Mouse (Mus musculus): ENCODE results near the gene Asb6.

Gene Asb6

GRCm38 (mm10) chr2:30833644-30834043 is 3.5 kb upstream of the Asb6 start:
- DNase-seq (ENCODE audit: low spot score) = no peak

- no peak for DNase-seq (ENCODE audit: low spot score)
Measured at GRCm38 (mm10) chr2:30829315-30829714, 818 bp downstream of the Asb6 start.

GRCm38 (mm10) chr2:30827749-30828475 is 2.2 kb downstream of the Asb6 start:
- peak; percentile 86 for DNase-seq (ENCODE audit: low spot score)

- DNase-seq (ENCODE audit: low spot score) = no peak
Measured at GRCm38 (mm10) chr2:30826825-30827748, 3.0 kb downstream of the Asb6 start.

- no peak for DNase-seq (ENCODE audit: low spot score)
Measured at GRCm38 (mm10) chr2:30823385-30824153, 6.6 kb downstream of the Asb6 start.

- no peak for DNase-seq (ENCODE audit: low spot score)
Measured at GRCm38 (mm10) chr2:30822460-30822859, 7.7 kb downstream of the Asb6 start.

- DNase-seq (ENCODE audit: low spot score) = no peak
Measured at GRCm38 (mm10) chr2:30821073-30821472, 9.1 kb downstream of the Asb6 start.

GRCm38 (mm10) chr2:30819873-30820272 is 10.3 kb downstream of the Asb6 start:
- DNase-seq (ENCODE audit: low spot score) = no peak

GRCm38 (mm10) chr2:30816383-30816782 is 13.8 kb downstream of the Asb6 start:
- DNase-seq (ENCODE audit: low spot score) = no peak

- no peak for DNase-seq (ENCODE audit: low spot score)
Measured at GRCm38 (mm10) chr2:30810573-30810972, 19.6 kb downstream of the Asb6 start.

GRCm38 (mm10) chr2:30809503-30809902 is 20.6 kb downstream of the Asb6 start:
- no peak for DNase-seq (ENCODE audit: low spot score)

GRCm38 (mm10) chr2:30808296-30808655 is 21.9 kb downstream of the Asb6 start:
- DNase-seq (ENCODE audit: low spot score) = no peak

GRCm38 (mm10) chr2:30807648-30808295 is 22.4 kb downstream of the Asb6 start, which contains the start of gene Ntmt1:
TSS of gene Ntmt1 (plus strand) at chr2:30807826.
- peak; percentile 98 for DNase-seq (ENCODE audit: low spot score)

GRCm38 (mm10) chr2:30807147-30807647 is 22.9 kb downstream of the Asb6 start:
- DNase-seq (ENCODE audit: low spot score) = no peak

GRCm38 (mm10) chr2:30805983-30806382 is 24.1 kb downstream of the Asb6 start:
- DNase-seq (ENCODE audit: low spot score) = no peak

GRCm38 (mm10) chr2:30803604-30804003 is 26.5 kb downstream of the Asb6 start, which contains the start of gene 1700001O22Rik:
TSS of gene 1700001O22Rik (minus strand) at chr2:30803661.
- no peak for DNase-seq (ENCODE audit: low spot score)

- DNase-seq (ENCODE audit: low spot score) = no peak
Measured at GRCm38 (mm10) chr2:30801067-30801852, 28.9 kb downstream of the Asb6 start.

GRCm38 (mm10) chr2:30800671-30801066 is 29.5 kb downstream of the Asb6 start:
- DNase-seq (ENCODE audit: low spot score) = no peak

GRCm38 (mm10) chr2:30799456-30799855 is 30.7 kb downstream of the Asb6 start:
- no peak for DNase-seq (ENCODE audit: low spot score)

- DNase-seq (ENCODE audit: low spot score) = no peak
Measured at GRCm38 (mm10) chr2:30796382-30796781, 33.8 kb downstream of the Asb6 start.

GRCm38 (mm10) chr2:30795889-30796275 is 34.3 kb downstream of the Asb6 start:
- no peak for DNase-seq (ENCODE audit: low spot score)

All from urinary bladder, postnatal 10 days (tissue).